Mouse (Mus musculus) G1E (cell line): ENCODE data around the gene Cutc.

Experiments
- CTCF ChIP-seq: IDR thresholded peaks from 2 replicates; pipeline ENCODE4 v1.5.1; 2012; ENCODE audit warnings: low read depth, low read length, inconsistent platforms, mixed read lengths
- GATA2 ChIP-seq: IDR thresholded peaks from 2 replicates; pipeline ENCODE4 v1.6.1; 2012; ENCODE audit warnings: low read depth, low read length, inconsistent platforms, borderline replicate concordance

DNA sequence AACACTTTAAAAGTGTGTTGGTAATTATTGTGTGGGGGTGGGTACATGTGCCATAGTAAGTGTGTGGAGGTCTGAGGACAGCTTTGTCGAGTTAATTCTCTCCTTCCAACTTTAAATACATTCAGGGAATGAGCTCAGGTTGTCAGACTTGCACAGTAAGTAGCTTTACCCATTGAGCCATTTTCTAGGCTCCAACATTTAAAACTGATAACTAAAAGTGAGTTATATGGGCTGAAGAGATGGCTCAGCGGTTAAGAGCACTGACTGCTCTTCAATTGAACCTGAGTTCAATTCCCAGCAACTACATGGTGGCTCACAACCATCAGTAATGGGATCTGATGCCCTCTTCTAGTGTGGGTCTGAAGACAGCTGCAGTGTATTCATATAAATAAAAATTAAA is 1.4 kb downstream of the Cutc start:
- no peak for TF ChIP-seq CTCF
- no peak for TF ChIP-seq GATA2
